Mouse (Mus musculus) layer of hippocampus, postnatal 10 days (tissue): Measurements from ENCODE around the gene Etfa. TPM values are rescaled to one million over a fixed set of nuclear protein-coding genes. Genes with fewer than 3 reads are reported as not detected.
A peak's percentile ranks its signal among the peaks of the same experiment; 100 is the strongest.

Experiments
- DNase-seq, 2 experiments: peaks; one replicate each; pipeline ENCODE4 v3.0.0; 2021; ENCODE audit warnings: low spot score in 2 of 2
- total RNA-seq, 2 experiments: library from RNA; stranded (reverse); gene quantifications; 2 replicates each; pipeline ENCODE4 v1.2.3; 2021

Gene Etfa
- total RNA-seq, 2 experiments from 2014 or later = 53.2 to 54.7 TPM

DNA sequence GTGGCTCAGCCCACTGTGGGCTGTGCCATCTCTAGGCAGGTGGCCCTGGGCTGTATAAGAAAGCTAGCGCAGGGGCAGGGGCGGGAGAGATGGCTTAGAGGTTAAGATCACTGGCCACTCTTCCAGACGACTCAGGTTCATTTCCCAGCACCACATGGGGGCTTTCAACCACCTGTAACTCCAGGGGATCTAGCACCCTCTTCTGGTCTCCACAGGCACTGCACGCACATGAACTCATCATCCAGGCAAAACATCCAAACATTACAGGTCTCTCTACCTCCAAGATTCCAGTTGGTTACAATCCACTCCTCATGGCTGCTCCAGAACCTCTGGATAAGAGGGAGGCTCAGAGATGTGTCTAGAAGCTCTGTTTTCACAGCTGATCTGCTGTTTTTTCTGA is 13.7 kb upstream of the Etfa start:
- DNase-seq = no peak

DNA sequence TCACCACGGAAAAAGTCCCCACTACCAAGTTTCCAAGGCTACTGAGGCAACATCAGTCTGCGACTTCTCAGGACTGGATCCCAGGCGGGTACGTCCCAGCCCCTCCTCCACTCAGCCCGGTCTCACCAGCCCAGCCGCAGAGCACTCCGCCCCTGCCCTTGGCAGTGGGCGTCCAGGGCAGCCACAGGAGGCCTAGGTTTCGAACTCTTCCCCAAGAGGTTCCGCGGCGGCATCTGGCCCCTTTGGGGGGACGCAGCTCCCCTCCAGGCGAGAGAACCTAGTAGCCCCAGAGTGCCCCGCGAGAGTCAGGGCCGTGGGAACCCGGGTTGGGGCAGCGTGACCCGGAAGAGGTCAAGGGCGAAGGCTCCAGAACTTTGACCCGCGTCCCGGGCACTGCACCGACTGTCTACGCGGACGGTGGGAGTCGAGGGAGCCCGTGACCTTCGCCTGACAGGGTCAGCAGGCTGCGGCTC is 486 bp downstream of the Etfa start:
- peak in 1 of 2 experiments; percentile 57 for DNase-seq

DNA sequence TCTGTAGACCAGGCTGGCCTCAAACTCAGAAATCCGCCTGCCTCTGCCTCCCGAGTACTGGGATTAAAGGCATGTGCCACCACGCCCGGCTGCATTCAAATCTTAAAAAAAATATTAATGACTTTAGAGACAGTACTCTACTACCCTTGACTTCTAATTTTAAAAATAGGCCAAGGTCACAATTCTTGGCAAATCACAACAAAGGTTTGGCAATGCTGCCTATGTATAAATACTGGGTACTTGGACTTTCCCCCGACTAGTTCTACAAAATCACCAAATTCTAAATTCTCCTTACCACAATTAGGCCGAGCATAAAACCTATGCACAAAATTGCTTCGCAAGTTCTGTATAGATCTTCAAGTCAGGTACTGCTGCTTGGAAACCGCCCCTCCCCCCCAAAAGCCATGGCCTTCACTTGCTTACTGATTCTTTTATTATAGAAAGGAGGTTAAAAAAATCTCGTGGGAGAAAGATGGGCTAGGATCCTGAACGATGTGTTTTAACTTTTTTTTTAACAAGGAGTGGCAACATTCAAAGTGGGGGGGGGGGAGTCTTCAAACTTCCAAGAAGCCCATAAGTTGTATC is 1.3 kb downstream of the Etfa start:
- DNase-seq = no peak

DNA sequence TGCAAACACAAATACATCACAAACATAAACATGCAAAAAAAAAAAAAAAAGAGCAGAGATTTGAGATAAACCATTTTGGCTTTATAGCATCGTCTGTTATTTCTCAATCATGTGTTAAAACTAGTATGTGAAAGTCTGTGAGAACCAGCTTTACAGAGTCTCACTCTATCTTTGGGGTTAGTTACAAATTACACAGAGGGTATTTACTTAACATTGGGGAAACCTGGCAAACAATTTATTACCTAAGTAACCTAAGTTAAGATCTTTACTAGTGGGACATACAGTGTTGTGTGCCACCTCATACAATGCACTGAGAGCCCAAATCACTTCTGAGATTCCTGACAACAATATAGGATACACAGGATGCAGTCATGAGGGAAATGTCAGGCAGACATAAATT is 2.3 kb downstream of the Etfa start:
- DNase-seq = no peak

DNA sequence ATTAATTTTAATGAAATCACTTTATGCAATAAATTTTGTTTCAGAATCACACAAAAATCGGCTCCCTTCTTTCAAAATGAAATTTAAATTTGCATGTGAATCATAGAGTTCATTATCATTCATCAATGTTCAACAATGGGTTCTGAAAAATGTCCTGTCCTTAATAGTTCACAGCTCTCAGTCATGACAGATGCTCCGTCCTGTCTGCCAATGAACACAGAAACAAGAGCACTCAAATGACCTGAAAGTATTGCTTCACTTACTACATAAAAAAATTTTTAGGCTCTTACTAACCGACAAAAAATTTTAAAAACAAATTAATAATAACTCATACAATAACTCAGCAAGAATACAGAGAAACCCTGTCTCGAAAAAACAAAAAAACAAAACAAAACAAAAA is 3.3 kb downstream of the Etfa start:
- DNase-seq = no peak

DNA sequence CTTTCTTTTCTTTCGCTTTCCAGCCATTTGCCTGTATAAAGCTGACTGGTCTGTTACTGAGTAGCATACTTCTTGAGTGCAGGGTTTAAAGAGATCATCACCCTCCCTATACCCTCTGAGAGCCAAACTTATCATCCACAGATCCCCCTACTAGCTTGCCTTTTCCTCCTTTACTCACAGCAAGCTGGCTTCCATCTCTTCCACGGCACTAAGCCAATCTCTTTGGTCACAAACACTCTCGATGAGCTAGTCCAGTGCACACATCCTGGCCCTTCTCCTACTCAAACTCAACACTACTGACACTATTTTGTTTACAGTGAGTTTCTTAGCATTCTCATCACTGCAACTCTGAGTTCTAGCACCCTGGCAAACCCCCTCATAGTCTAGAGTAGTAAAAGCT is 4.1 kb downstream of the Etfa start:
- DNase-seq = no peak

DNA sequence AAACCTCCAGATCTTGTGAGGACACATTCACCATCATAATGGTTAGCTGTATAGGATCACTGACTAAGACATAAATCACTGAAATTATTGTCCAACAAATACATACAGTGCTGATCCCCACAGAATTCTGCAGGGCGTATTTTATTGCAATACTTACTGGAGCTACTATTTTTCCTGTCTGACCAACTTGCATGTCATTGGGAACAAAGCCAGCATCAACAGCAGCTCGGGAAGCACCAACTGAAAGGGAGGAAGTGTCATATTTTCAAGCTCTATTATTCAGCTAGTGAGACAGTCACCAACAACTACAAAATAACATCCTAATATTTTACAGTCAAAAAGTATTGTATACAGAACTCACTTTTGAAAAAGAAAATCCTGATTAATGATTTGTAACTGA is 29.9 kb downstream of the Etfa start:
- no peak for DNase-seq

DNA sequence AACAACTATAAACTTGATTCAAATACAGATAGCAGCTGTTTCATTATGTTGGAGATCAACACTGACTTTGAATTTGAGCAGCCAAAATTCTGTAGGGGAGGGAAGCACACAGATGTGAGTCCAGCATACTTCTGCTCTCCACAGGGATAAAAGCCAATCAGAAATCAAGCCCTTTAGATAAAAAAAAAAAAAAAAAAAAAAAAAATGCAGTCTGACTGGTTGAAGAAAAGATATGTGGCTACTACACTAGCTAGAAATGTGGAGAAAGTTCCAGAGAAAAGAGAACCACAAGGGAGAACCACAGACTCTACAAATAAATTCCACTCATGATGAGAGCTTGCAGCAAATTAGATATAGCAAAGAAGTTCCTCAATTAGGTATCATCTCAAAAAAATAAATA is 33.3 kb downstream of the Etfa start:
- no peak for DNase-seq

DNA sequence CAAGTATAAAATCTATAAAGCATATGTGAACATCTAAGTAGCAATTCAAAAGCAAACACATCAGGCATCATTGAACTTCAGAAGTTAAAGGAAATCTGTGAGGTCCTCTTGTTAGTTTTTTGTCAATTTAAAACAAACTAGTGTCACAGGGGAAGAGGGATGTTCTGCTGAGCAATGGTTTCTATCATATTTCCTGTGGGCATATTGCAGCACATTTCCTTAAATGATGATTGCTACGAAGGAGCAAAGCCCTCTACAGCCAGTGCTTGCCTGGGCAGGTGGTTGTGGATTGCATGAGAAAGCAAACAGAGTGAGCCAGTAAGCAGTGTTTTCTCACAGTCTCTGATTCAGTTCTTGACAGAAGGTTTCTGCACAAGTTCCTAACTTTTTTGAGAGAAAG is 36.0 kb downstream of the Etfa start:
- no peak for DNase-seq

DNA sequence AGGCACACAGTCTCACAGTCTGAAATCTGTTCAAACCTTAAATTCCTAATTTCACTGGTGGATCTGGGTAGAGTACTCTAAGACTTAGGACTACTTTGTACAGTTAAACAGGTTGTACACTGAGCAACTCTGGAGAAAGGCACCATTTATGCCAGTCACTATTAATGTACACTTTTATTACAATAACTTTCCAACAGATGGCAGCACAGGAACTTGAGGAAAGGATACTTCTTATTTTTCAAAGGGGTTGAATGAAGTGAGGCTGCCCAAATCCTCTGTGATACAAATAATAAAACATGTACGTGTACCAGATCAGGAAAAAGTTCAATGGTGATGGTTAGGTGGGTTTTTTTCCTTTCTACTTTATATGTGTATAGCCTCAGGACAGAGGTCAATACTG is 43.6 kb downstream of the Etfa start:
- no peak for DNase-seq

DNA sequence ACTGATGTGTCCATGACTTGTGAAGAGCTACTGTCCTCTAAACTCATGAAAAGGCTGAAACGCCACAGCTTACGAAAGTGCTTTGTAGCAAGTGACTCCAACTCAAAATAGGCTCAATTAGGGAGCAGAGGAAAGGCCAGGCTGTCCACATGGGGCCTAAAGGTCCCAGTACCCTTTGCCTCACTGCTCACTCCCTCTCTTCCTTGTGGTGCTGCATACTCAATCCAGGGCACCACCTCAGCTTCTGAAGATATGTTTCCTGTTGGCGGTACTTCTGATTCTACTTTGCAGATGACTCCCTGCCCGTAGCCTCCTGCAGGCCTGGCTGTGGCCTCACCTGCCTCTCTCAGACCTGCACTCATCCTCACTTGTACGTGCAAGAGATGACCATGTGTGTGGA is 58.7 kb downstream of the Etfa start:
- no peak for DNase-seq

DNA sequence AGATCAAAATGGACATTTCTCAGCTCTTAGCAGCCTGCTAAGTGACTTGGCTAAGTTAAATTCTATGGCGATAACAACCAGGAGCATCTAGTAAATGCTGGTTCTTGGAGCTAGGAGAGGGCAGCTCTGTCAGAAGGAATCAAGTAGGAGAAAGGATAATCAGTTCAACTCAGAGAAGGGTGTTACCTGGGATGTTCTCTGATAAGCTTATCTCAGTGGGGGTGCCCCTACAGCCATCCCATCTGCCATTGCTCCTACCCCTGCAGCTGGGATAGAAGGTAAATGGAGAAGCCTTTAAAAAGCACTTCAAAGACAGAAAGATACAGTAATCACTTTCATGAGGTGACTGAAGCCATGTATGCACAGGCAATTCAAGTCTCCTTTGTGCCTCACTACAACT is 59.1 kb downstream of the Etfa start:
- DNase-seq = no peak

DNA sequence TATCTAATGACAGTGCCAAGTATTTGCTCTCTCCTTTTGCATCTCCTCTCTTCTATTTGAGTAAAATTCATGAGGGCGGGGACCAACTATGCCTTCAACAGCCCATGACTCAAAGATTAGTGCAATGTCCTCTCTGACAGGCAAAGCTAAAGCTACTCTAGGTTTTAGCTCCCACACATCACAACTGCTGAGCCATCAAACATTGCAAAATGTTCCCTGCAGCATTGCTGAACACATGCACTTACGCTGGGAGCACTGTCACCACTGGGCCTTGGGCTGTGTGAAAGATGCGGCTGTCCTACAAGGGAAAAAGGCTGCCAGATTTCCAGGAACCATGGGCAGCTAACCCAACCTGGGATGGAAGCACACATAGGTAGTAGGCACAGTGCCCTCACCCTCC is 60.6 kb downstream of the Etfa start:
- peak in 1 of 2 experiments; percentile 3 for DNase-seq

DNA sequence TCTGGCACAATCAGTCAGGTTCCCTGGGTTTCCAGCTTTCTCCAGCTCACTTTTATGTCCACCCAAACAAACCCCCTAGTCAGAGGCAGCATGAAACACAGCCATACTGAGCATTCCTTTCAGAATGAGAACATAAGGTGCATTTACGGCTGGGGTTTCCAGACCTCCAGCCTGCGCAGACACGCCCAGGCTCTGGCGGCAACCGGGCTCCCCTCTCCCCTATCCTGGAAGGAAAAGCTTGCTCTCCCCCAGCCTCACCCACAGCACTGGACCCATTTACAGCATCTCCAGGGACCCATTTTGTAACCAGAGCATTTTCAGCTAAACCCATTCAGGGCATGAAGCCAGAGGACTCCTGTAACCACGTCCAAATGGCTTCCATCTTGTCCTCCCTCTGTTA is 62.0 kb downstream of the Etfa start:
- peak in 1 of 2 experiments; percentile 2 for DNase-seq

DNA sequence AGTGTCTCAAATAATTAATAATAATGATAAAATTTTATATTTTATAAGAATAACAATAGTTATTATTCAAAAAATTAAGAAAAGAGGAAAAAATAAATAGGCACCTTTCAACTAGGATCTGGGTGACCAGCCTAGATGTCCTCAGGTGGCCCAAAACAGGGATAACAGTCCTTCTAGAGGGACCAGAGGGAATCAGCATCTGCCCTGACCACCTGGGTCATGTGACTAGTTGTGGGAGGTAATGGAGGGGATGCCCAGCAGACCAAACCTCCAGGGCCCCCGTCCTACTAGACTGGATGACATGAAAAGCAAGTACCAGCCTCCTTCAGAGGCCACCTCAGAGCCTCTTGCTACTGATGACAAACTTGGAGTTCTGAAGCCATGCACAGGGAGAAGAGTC is 62.9 kb downstream of the Etfa start:
- no peak for DNase-seq

DNA sequence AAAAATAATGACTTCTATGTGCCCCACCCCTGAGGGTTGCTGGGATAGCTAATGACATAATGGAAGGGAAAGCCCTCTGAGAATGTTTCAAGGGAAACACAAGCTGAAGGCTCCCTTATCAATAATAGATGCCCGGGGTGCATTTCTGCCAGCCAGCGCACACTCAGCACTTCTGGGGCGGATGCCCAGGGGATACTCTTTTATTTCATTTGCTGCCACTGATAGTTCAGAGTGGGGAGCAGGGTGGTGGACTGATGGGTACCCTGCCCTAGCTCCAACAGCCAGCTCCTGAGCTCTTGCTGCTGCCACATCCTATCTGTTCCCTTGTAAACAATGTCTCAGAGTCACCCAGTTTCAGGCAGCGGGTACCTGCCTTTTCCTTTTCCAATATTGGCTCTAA is 64.5 kb downstream of the Etfa start:
- DNase-seq = no peak

DNA sequence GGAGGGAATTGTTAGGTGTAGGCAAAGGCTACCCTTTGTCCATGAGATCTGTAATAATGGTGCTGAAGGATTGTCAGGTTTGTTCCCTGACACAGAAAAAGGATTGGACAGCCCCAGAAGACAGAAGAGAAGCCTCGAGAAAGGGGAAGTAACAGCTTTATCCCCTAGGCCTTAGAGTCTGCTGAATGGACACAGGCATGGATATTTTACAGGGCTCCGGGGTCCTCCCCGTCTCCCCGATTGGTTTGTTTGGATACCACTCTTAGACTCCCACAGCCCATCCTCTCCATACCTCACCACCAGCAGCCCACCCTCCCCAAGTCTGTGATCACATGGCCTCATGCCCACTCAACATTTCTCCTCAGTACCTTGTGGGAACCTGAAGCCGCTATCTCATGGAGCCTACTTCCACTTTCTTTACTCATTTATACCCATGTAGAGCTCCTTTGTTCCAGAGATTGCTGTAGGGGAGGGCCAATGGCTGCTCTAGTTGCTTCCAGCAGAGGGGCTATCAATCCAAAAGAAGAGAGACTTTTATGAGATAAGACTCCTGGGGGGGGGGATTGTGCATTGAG is 72.8 kb downstream of the Etfa start:
- DNase-seq = peak in 1 of 2 experiments; percentile 6

DNA sequence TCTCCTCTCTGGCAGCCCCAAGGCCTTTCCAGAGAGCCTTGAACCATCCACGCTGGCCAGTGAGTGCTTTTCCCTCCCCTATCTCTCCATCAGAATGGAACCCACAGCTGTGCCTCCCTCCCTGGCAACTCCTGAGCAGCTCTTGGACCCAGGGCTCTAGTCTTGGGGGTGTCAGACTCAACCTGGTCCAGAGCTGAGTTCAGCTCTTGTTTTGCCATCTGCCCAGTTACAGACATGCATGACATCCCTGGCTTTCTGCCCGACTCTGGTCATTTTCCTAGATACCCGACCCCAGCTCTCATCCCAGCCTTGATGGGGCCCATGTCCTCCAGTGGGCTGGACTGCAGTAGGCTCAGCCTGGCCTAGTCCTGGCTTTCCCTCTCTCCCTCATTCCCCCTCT is 73.6 kb downstream of the Etfa start:
- no peak for DNase-seq

DNA sequence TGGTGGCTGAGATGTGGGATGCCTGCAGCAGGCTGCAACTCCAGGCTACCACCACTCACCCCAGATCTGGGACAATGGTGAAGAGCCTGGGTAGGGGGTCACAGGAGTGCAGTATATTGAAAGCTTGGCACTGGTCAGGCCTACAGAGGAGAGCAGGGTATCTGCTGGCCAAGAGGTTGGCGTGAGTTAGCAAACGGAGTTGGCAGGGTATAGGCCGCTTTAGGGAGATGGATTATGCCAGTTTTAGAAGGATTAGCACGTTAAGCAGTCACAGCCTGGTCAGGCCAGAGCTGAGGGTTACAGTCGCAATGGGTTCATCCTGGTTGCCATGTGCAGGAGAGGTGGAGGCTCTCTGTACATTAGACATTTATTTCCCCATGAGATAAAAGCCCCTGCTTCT is 78.2 kb downstream of the Etfa start:
- DNase-seq = no peak

DNA sequence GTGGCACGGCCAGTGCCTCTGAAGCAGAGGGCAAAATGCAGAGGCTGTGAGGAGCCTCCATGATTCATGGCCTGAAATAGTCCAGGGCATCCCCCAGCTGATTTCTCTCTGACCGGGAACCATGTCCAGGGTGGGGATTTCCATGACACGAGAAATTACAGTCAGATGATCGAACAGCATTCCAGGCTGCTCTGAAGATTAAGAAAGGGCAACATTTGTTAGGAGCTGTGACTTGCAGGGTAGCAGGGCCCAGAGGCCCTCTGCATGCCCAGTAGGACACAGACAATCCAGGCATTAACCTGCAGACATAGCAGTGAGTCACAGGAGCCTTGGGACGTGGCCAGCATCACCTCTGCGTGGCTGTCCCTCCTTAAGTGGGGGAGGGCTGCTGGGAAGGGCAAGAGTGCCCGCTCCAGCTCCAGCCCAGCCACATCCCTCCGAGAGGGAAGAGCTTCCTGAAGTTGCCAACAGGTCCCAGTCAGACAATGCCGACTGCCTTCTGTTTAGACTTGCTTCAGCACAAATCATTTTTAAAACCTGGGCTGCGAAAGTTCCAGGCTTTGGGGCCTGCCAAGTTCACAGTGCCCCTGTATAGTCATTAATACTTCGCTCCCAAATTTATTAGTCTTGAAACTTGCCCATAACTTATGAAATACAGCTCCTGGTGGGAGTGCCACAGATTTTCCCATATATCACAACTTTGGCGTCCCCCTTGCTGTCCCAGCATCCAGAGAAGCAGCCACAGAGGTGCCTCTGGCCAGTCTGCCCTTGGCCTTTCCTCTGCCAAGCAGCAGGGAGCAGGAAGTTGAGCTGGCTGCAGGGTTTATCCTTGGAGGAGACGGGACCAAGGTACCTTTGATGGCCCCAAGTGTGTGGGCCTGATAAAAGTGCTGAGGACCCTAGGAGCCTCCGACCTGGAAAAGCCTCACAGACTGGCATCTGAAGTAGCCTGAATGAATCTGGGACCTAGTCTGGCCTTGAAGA is 79.4 kb downstream of the Etfa start:
- no peak for DNase-seq

DNA sequence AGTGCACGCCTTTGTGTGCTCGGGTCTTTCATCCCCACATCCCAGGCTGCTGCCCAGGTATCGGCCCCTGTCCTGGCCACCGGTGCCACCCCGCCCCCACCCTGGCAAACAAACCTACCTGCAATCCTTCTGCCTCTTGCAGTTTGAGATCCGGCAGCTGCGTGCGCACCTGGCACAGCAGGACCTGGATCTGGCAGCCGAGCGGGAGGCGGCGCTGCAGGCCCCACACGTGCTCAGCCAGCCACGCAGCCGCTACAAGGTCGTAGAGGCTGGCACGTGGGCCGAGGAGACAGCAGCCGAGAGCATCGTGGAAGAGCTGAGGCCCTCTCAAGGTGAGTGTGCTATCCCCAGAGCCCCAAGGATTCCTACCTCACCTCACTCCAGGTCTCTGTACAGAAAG is 81.9 kb downstream of the Etfa start:
- no peak for DNase-seq

DNA sequence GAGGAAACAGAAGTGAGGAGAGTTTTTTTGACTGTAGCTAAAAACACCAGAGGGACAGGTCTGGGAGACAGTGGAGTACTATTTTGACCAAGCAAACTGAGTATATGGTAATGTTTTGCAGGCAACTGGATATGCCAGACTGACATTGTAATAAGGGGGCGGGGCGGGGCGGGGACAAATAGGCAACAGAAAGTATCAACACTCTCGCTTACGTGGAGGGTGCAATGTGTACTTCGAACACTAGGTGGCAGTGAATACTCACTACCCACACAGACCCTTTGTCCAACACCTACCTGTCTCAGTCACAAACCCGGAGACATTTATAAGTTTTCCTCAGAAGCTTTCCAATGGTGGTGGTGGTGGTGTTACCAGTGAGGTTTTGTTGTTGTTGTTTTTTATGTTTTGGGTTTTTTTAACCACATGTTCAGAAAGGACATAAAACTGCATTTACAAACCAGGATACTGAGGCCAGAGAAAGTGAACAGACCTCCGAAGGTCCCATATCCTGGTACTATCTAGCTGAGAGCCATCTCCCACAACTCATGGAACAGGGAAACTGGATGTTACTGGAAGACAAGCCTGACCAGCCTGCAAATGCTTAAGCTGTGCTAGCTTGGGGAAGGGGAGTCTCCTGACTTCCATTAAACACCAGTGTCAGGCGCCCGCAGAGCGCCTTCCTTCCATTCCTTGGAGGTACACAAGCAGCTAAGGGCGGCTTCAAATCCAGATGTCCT is 82.6 kb downstream of the Etfa start:
- peak; percentile 76 to 86 for DNase-seq
